Comparison of ENCODE assay signal across 8 mouse cellular contexts in the genomic region with DNA sequence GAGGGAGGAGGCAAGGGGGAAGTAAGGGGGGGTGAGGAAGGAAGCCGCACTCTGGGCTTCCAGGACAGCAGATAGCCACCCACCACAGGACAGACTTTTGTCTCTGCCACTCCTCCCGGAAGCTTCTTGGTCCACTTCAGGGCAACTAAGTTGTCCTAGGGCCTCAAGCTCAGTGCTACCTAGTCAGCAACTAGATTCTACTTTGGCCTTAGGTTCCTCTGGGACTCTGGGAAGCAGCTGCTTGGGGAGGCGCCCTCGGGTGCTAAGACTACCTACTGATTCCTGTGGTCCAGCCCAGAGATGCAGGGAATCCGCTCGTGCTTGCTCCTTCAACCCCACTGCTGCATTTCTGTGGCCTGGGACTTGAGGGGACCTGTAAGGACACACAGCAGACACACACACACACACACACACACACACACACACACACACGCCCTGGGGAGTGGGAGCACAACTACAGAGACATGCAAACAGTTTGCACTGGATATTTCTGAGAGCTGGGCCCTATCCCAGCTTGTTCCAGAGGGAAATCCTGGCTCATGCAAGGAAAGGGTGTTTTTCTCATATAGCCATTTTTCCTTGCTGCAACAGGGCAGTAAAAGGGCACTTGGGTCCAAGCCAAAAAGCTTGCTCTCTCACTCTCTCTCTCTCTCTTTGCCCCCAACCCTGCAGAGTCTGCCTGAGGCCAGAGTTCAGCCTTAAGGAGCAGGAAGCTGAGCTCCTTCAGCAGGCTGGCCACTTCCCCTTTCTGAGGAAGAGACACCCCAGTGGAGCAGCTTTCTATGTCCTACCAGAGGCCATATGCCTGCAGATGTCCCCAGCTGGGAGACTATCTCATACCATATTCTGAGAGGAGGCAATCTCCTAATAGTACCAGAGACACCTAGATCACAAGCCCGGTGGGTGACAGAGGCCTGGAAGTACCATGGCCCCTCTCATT. TPM values are rescaled to one million over a fixed set of nuclear protein-coding genes. Genes with fewer than 3 reads are reported as not detected.
DNase-seq lines count a peak whose midpoint lies in the region; ATAC-seq and TF ChIP-seq lines count a peak whose summit lies in the region.

No protein-coding gene starts in this region.

- no peak for TF ChIP-seq CTCF in gastrocnemius, adult 2 months (IDR thresholded peaks at IDR 0.05)
- TF ChIP-seq CTCF in ES-Bruce4 (IDR thresholded peaks at IDR 0.05; ENCODE audit: low read depth, low read length), result no peak
- no peak for TF ChIP-seq CTCF in intestine, postnatal 0 days (IDR thresholded peaks at IDR 0.05; ENCODE audit: low read depth)
- TF ChIP-seq CTCF in lung, adult 2 months (IDR thresholded peaks at IDR 0.05; ENCODE audit: insufficient read depth, low read length), result no peak

- intact Hi-C loops in gastrocnemius, adult 2 months (cut with DNase I), result no loop called here

- peak; percentile 46 for DNase-seq in gastrocnemius, adult 2 months
- DNase-seq in gastrocnemius, adult 8-10 months (ENCODE audit: low spot score in 2 of 2), result no peak
- DNase-seq in forebrain, embryonic 10.5 days (ENCODE audit: extremely low spot score, low spot score), result no peak
- DNase-seq in lung, adult 2 months, result peak; percentile 32
- DNase-seq in urinary bladder, postnatal 14 days (ENCODE audit: low spot score), result no peak

- H3K9ac ChIP-seq in ES-Bruce4 (ENCODE audit: low read depth, poor library complexity, severe bottlenecking), result peak overlapping the region; percentile 48; the same call in 1 of the 2 replicates
- H3K9ac ChIP-seq in intestine, postnatal 0 days (ENCODE audit: low read depth, low read length), result peak overlapping the region; percentile 34; the same call in 1 of the 2 replicates
- H3K9ac ChIP-seq in neural tube, embryonic 14.5 days (replicated peaks; ENCODE audit: low read depth, low read length), result 0 out of 2 replicates have a peak overlapping the region, but pooled peaks have one; percentile 12

- no peaks in the 10 kb centered on the region for H3K4me1 ChIP-seq in ES-Bruce4 (ENCODE audit: control insufficient read depth, insufficient read depth, low read length)
- H3K4me1 ChIP-seq in forebrain, embryonic 10.5 days, result peaks cover 58% of the 10 kb centered on the region
- H3K4me1 ChIP-seq in intestine, postnatal 0 days (replicated peaks; ENCODE audit: control insufficient read depth, insufficient read depth, low read length), result peaks cover 27% of the 10 kb centered on the region
- H3K4me1 ChIP-seq in lung, adult 2 months (ENCODE audit: control insufficient read depth, insufficient read depth, low read length), result peaks cover 35% of the 10 kb centered on the region
- H3K4me1 ChIP-seq in neural tube, embryonic 14.5 days (ENCODE audit: control insufficient read depth, insufficient read depth, low read length), result peaks cover 27% of the 10 kb centered on the region

- peak overlapping the region; percentile 52 for H3K4me2 ChIP-seq in intestine, postnatal 0 days (replicated peaks; ENCODE audit: low read depth)
- peak overlapping the region; percentile 9; the same call in 1 of the 2 replicates for H3K4me2 ChIP-seq in neural tube, embryonic 14.5 days (ENCODE audit: low read depth, low read length)

- 77% methylated on average over 8 of the region's 8 CpGs for WGBS in forebrain, embryonic 10.5 days
- 30% methylated on average over 8 of the region's 8 CpGs for WGBS in intestine, postnatal 0 days
- 15% methylated on average over 8 of the region's 8 CpGs for WGBS in lung, adult 2 months
- WGBS in neural tube, embryonic 14.5 days, result 58% methylated on average over 8 of the region's 8 CpGs

- no peaks in the 10 kb centered on the region for H3K36me3 ChIP-seq in ES-Bruce4 (ENCODE audit: control insufficient read depth, insufficient read depth, low read length, poor library complexity, severe bottlenecking)
- no peaks in the 10 kb centered on the region for H3K36me3 ChIP-seq in forebrain, embryonic 10.5 days (replicated peaks)
- no peaks in the 10 kb centered on the region for H3K36me3 ChIP-seq in intestine, postnatal 0 days (ENCODE audit: control insufficient read depth, insufficient read depth)
- no peaks in the 10 kb centered on the region for H3K36me3 ChIP-seq in neural tube, embryonic 14.5 days (ENCODE audit: control insufficient read depth, insufficient read depth, low read length)

- no peak for TF ChIP-seq POLR2A in ES-Bruce4 (IDR thresholded peaks at IDR 0.05; ENCODE audit: insufficient read depth, low read length)
- no peak for TF ChIP-seq POLR2A in lung, adult 2 months (IDR thresholded peaks at IDR 0.05; ENCODE audit: borderline replicate concordance, extremely low read depth, low read depth, low read length)

- H3K9me3 ChIP-seq in ES-Bruce4 (replicated peaks; ENCODE audit: control insufficient read depth, insufficient read depth, low read length, poor library complexity, severe bottlenecking), result no peaks in the 10 kb centered on the region
- H3K9me3 ChIP-seq in forebrain, embryonic 10.5 days, result no peaks in the 10 kb centered on the region
- no peaks in the 10 kb centered on the region for H3K9me3 ChIP-seq in intestine, postnatal 0 days (ENCODE audit: control insufficient read depth)
- H3K9me3 ChIP-seq in neural tube, embryonic 14.5 days (ENCODE audit: control insufficient read depth, low read length), result no peaks in the 10 kb centered on the region

- ATAC-seq in intestine, postnatal 0 days, result peak; percentile 62
- ATAC-seq in neural tube, embryonic 14.5 days (ENCODE audit: low read depth), result peak; percentile 7; the same call in 1 of the 2 replicates

- no peaks in the 10 kb centered on the region for H3K27me3 ChIP-seq in ES-Bruce4 (ENCODE audit: control insufficient read depth, insufficient read depth, low read length, poor library complexity, severe bottlenecking)
- no peaks in the 10 kb centered on the region for H3K27me3 ChIP-seq in forebrain, embryonic 10.5 days (ENCODE audit: poor library complexity, severe bottlenecking)
- no peaks in the 10 kb centered on the region for H3K27me3 ChIP-seq in intestine, postnatal 0 days (replicated peaks; ENCODE audit: control insufficient read depth, insufficient read depth, low read length)
- no peaks in the 10 kb centered on the region for H3K27me3 ChIP-seq in neural tube, embryonic 14.5 days (ENCODE audit: control insufficient read depth, insufficient read depth, low read length)

- peak overlapping the region; percentile 63 for H3K4me3 ChIP-seq in gastrocnemius, adult 2 months
- H3K4me3 ChIP-seq in ES-Bruce4 (ENCODE audit: low read depth, low read length), result no peak overlapping the region
- peak overlapping the region; percentile 38 for H3K4me3 ChIP-seq in forebrain, embryonic 10.5 days
- no peak overlapping the region for H3K4me3 ChIP-seq in intestine, postnatal 0 days (ENCODE audit: low read depth, low read length)
- H3K4me3 ChIP-seq in lung, adult 2 months (replicated peaks; ENCODE audit: extremely low read depth, low read depth, low read length), result no peak overlapping the region
- H3K4me3 ChIP-seq in neural tube, embryonic 14.5 days (ENCODE audit: low read depth, low read length), result no peak overlapping the region

- peak overlapping the region; percentile 91 for H3K27ac ChIP-seq in gastrocnemius, adult 2 months
- H3K27ac ChIP-seq in ES-Bruce4 (ENCODE audit: insufficient read depth, low read length), result no peak overlapping the region
- peak overlapping the region; percentile 96 for H3K27ac ChIP-seq in forebrain, embryonic 10.5 days
- peak overlapping the region; percentile 96 for H3K27ac ChIP-seq in intestine, postnatal 0 days (ENCODE audit: low read depth, low read length)
- peak overlapping the region; percentile 78 for H3K27ac ChIP-seq in neural tube, embryonic 14.5 days (ENCODE audit: low read depth, low read length)

- TF ChIP-seq EP300 in ES-Bruce4 (IDR thresholded peaks at IDR 0.05; ENCODE audit: insufficient read depth, low read depth, low read length), result no peak

RNA-seq across cellular contexts. Expression of a gene that starts 12.2 kb away (rescaled TPM):
- total RNA-seq in gastrocnemius, adult 2 months (2021), result 10 to 100 TPM; 28.5 to 35.6 TPM
- 10 to 100 TPM; 25.8 to 29.6 (median 28.3) TPM for total RNA-seq in gastrocnemius, adult 8-10 months (2022)
- polyA plus RNA-seq in ES-Bruce4 (2011; ENCODE audit: insufficient read depth, insufficient read length, low read depth, missing spikeins), result 63.5 and 67.2 TPM in 2 replicates
- 8.6 and 9.7 TPM in 2 replicates for polyA plus RNA-seq in forebrain, embryonic 10.5 days (2016; fragmentation: Nextera tagmentation; extraction: Ambion mirVana)
- polyA plus RNA-seq in intestine, postnatal 0 days (2015; fragmentation: Nextera tagmentation; extraction: Ambion mirVana), result 13.3 and 14.0 TPM in 2 replicates
- 105 and 115 TPM in 2 replicates for polyA plus RNA-seq in lung, adult 2 months (2012; rRNA removed)
- polyA plus RNA-seq in neural tube, embryonic 14.5 days (2014; fragmentation: Nextera tagmentation; extraction: Ambion mirVana), result 16.8 and 17.7 TPM in 2 replicates

RNA-seq across cellular contexts. Expression of a gene that starts 15.0 kb away (rescaled TPM):
- 1 to 10 TPM; 4.6 to 6.1 TPM for total RNA-seq in gastrocnemius, adult 2 months (2021)
- total RNA-seq in gastrocnemius, adult 8-10 months (2022), result 1 to 10 TPM; 3.6 to 6.8 (median 5.0) TPM
- polyA plus RNA-seq in ES-Bruce4 (2011; ENCODE audit: insufficient read depth, insufficient read length, low read depth, missing spikeins), result 22.9 and 25.2 TPM in 2 replicates
- 108 and 110 TPM in 2 replicates for polyA plus RNA-seq in forebrain, embryonic 10.5 days (2016; fragmentation: Nextera tagmentation; extraction: Ambion mirVana)
- 54.6 and 57.8 TPM in 2 replicates for polyA plus RNA-seq in intestine, postnatal 0 days (2015; fragmentation: Nextera tagmentation; extraction: Ambion mirVana)
- 56.7 and 59.3 TPM in 2 replicates for polyA plus RNA-seq in lung, adult 2 months (2012; rRNA removed)
- polyA plus RNA-seq in neural tube, embryonic 14.5 days (2014; fragmentation: Nextera tagmentation; extraction: Ambion mirVana), result 70.8 and 71.5 TPM in 2 replicates

Comparison
In these comparisons a context has a peak if more than half of its experiments do, and no peak if none do; other contexts are left out.
1. DNase-seq: peak in gastrocnemius, adult 2 months (single experiment) and lung, adult 2 months (single experiment); none in gastrocnemius, adult 8-10 months (0 of 2), forebrain, embryonic 10.5 days (single experiment) and urinary bladder, postnatal 14 days (single experiment).
2. H3K4me3 ChIP-seq: peak in gastrocnemius, adult 2 months (single experiment) and forebrain, embryonic 10.5 days (single experiment); none in ES-Bruce4 (single experiment), intestine, postnatal 0 days (single experiment), lung, adult 2 months (single experiment) and neural tube, embryonic 14.5 days (single experiment).
3. Peak in every context shown above with its lines, with median percentiles within 50 percentile points of each other: H3K9ac ChIP-seq.